Mouse (Mus musculus) ovary, postnatal 10 days (tissue): Measurements from ENCODE around the gene Dclk1.

ENCODE experiments used
- DNase-seq: peaks from one replicate; pipeline ENCODE4 v3.0.0; 2022; ENCODE audit warnings: low spot score

The Dclk1 gene

GRCm38 (mm10) chr3:55540406-55541140 lies 298.4 kb downstream of the Dclk1 start:
- DNase-seq, result no peak

GRCm38 (mm10) chr3:55541799-55542198 lies 299.6 kb downstream of the Dclk1 start:
- no peak for DNase-seq

- no peak for DNase-seq
Observed at GRCm38 (mm10) chr3:55542310-55542709, 300.1 kb downstream of the Dclk1 start.

- no peak for DNase-seq
Observed at GRCm38 (mm10) chr3:55542947-55543346, 300.8 kb downstream of the Dclk1 start.

GRCm38 (mm10) chr3:55543929-55544684 lies 301.9 kb downstream of the Dclk1 start:
- no peak for DNase-seq

- DNase-seq, result no peak
Observed at GRCm38 (mm10) chr3:55545296-55545695, 303.1 kb downstream of the Dclk1 start.

- no peak for DNase-seq
Observed at GRCm38 (mm10) chr3:55545916-55546315, 303.8 kb downstream of the Dclk1 start.

- DNase-seq, result no peak
Observed at GRCm38 (mm10) chr3:55547106-55547505, 304.9 kb downstream of the Dclk1 start.

- DNase-seq, result no peak
Observed at GRCm38 (mm10) chr3:55549376-55549775, 307.2 kb downstream of the Dclk1 start.

GRCm38 (mm10) chr3:55550962-55551361 lies 308.8 kb downstream of the Dclk1 start:
- no peak for DNase-seq

- DNase-seq, result no peak
Observed at GRCm38 (mm10) chr3:55551912-55552311, 309.7 kb downstream of the Dclk1 start.

- no peak for DNase-seq
Observed at GRCm38 (mm10) chr3:55553031-55553430, 310.9 kb downstream of the Dclk1 start.

GRCm38 (mm10) chr3:55555848-55556247 lies 313.7 kb downstream of the Dclk1 start:
- no peak for DNase-seq

GRCm38 (mm10) chr3:55558570-55558969 lies 316.4 kb downstream of the Dclk1 start:
- no peak for DNase-seq

- no peak for DNase-seq
Observed at GRCm38 (mm10) chr3:55567476-55567875, 325.3 kb downstream of the Dclk1 start.

GRCm38 (mm10) chr3:55569539-55569938 lies 327.4 kb downstream of the Dclk1 start:
- DNase-seq, result no peak

- no peak for DNase-seq
Observed at GRCm38 (mm10) chr3:55571034-55571433, 328.9 kb downstream of the Dclk1 start.

- DNase-seq, result no peak
Observed at GRCm38 (mm10) chr3:55571552-55572296, 329.6 kb downstream of the Dclk1 start.

- DNase-seq, result no peak
Observed at GRCm38 (mm10) chr3:55572297-55572681, 330.1 kb downstream of the Dclk1 start.

- DNase-seq, result no peak
Observed at GRCm38 (mm10) chr3:55574003-55574402, 331.8 kb downstream of the Dclk1 start.

GRCm38 (mm10) chr3:55587434-55587971 lies 345.3 kb downstream of the Dclk1 start:
- no peak for DNase-seq
